Mouse (Mus musculus): ENCODE data around the gene Msx2. TPM values are rescaled to one million over a fixed set of nuclear protein-coding genes. Genes with fewer than 3 reads are reported as not detected.

Msx2 gene
- total RNA-seq, 2 experiments from 2014 or later, result 0.30 to 0.59 TPM

DNA sequence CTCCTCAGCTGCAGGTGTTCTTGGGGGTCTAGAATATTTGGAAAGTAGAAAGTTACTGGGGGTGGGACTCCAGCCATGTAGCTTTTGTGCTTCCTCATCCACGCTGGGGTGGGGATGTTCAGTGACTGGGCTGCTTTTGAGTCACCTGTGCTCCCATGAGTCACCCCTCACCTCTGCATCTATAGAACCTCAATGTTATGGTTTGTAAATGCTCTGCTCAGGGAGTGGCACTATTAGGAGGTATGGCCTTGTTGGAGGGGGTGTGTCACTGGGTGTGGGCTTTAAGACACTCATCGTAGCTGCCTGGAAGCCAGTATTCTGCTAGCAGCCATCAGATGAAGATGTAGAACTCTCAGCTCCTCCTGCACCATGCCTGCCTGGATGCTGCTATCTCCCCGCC, 32.9 kb downstream of the Msx2 start:
- intact Hi-C loops (cut with DNase I), result loop anchor here (10.0 kb wide), 1 partner anchor 625 kb away; no protein-coding TSS in a partner anchor

DNA sequence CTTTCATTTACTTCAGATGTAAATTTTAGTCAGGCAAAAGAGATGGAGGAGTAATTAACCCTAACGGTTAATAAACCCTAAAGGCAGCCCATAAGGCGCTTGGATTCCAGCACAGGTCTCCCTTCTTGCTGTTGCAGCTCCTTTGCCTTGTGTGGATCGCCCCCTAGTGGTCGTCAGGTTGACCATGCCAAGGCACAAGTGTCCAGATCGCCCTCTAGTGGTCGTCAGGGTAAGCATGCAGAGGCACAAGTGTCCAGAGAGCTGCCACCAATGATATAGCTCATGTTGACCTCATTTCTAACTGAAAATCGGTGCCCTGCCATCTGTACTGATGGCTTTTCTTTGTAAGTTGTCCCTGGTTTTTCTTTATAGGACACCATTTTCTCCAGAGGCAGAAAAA, 46.4 kb downstream of the Msx2 start:
- DNase-seq (ENCODE audit: extremely low spot score in 1 of 2, low spot score in 2 of 2), result peak; percentile 79 to 87
- intact Hi-C loops (cut with DNase I), result loop anchor here (10.0 kb wide), 1 partner anchor 312 kb away; no protein-coding TSS in a partner anchor

More for the DNA sequence above, 32.9 kb downstream of the Msx2 start:
- no peak for DNase-seq (ENCODE audit: extremely low spot score in 1 of 2, low spot score in 2 of 2)

DNA sequence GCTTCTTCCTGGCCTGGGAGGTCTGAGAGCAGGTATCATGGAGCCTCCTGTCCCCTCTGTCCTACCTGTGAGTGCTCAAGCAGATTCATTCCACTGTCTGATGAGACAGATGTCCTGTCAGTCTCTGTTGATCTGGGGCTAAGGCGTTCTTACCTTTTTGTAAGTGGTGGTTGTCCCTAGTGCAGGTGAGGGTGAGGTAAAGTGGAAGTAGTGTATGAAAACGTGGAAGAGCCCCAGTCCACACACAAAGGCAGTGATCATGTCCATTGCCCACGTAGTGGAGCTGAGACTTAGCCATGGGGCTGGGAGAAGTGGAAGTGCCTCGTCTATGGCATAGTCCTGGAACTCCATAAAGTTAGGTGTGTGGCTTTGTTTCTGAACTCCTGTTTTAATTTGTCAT, 51.7 kb downstream of the Msx2 start:
- intact Hi-C loops (cut with DNase I), result loop anchor here (10.0 kb wide), 1 partner anchor 306 kb away; no protein-coding TSS in a partner anchor

DNA sequence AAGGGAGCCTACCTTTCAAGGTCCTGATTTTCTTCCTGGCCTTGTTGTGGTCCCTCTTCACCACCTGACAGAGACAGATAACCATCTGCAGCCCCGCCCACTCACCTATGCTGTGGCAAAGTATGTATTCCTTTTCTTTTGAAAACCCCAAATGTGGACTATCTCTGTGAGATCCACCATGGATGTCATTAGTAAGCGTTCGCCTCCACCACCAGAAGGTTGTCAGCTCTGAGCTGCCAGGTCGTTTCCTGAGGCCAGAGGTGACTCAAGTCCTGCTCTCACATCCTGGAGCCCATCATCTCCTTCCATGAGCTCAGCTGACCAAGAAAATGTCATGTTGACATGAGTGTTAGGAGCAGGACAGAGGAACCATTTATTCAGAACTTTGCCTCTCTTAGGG, 52.1 kb downstream of the Msx2 start:
- intact Hi-C loops (cut with DNase I), result loop anchor here (10.0 kb wide), 1 partner anchor 306 kb away; no protein-coding TSS in a partner anchor

More for the DNA sequence above, 51.7 kb downstream of the Msx2 start:
- DNase-seq (ENCODE audit: extremely low spot score in 1 of 2, low spot score in 2 of 2), result no peak

DNA sequence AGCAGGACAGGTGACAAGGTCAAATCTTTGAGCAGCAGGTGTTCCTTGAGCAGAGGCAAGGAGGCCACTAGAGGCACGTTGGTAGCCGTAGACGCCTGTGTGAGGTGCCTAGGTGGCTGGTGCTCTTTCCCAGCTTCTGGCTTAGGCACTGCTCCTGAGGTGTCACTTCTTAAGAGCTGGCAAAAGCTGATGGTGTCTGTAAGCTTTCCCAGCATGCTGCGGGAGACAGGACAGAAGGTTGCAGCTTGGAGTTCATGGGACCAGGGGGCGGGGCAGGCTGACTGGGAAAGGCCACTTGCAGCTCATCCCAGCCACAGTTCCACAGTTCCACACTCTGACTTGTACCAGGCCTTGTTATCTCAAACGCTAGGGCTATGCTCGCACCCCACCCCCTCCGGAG, 53.2 kb downstream of the Msx2 start:
- intact Hi-C loops (cut with DNase I), result loop anchor here (10.0 kb wide), 1 partner anchor 305 kb away; no protein-coding TSS in a partner anchor

More for the DNA sequence above, 52.1 kb downstream of the Msx2 start:
- no peak for DNase-seq (ENCODE audit: extremely low spot score in 1 of 2, low spot score in 2 of 2)

DNA sequence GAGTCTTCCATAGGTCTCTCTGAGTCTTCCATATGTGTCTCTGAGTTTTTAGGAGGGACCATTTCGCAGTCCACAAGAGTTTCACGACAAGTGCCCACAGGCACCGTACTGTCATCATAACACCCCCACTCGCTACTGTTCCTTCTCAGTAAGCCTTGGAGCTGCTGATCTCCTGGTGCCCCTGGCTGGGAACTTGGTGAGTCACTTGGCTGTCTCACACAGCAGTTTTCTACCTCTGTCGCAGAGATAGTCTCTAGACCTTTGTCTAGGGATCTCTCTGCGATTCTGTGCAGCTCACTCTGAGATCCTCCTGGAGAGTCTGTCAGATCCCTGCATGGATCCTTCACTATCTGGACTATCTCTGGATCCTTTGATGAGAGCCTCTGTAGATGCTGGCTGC, 55.2 kb downstream of the Msx2 start:
- DNase-seq (ENCODE audit: extremely low spot score in 1 of 2, low spot score in 2 of 2), result no peak
- intact Hi-C loops (cut with DNase I), result no loop called here

More for the DNA sequence above, 53.2 kb downstream of the Msx2 start:
- DNase-seq (ENCODE audit: extremely low spot score in 1 of 2, low spot score in 2 of 2), result no peak

Other genes starting within 250 kb of the Msx2 start
- 1 to 10 TPM; 1.8 to 2.1 TPM for gene Ror2, start 186.9 kb downstream of the Msx2 start, total RNA-seq (2021)
- 10 to 100 TPM; 26.2 to 26.8 TPM for gene Sptlc1, start 95.7 kb downstream of the Msx2 start, total RNA-seq (2021)

Measured in left cerebral cortex, postnatal 10 days (tissue).